Mouse (Mus musculus) ES-E14 (cell line): ENCODE results near the gene Tgfbr3.

Source experiments
- HCFC1 ChIP-seq: IDR thresholded peaks from 2 replicates; pipeline ENCODE4 v1.6.1; 2012; ENCODE audit warnings: low read length, inconsistent platforms, borderline replicate concordance; ENCODE audit not compliant: insufficient read depth
- MAFK ChIP-seq: IDR thresholded peaks from 2 replicates; pipeline ENCODE4 v1.6.1; 2014; ENCODE audit warnings: mild to moderate bottlenecking, low read depth, low read length, inconsistent platforms; ENCODE audit not compliant: insufficient read depth

DNA sequence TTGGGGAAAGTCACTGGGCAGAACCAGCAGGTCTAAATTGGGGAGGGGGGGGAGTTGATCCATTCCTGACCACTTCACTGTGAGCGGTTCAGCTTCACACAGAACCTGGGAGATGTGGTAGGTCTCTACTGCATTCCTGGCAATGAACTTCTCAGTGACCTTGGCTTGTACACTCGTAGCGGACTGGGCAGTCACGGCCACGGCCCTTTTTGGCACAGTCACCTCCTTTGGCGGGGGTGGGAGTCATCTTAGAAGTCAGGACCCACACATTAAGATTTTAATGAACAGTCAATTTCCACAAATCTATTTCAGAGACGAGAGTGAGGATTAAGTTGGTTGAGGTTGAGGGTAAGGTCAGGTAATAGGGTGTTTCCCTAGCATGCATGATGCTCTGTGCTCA lies 27.7 kb upstream of the Tgfbr3 start:
- no peak for TF ChIP-seq MAFK
- no peak for TF ChIP-seq HCFC1
